Mouse (Mus musculus) kidney, adult 9 months (tissue): Measurements from ENCODE around the gene Gm10409.
"Not testable (repeated sequence)": the region's sequence is repeated elsewhere in the genome, so short reads cannot be mapped to it uniquely, and the experiment has no call there.

Experiments used
- DNase-seq: peaks from one replicate; pipeline ENCODE4 v3.0.0; 2022

Gene Gm10409

DNA sequence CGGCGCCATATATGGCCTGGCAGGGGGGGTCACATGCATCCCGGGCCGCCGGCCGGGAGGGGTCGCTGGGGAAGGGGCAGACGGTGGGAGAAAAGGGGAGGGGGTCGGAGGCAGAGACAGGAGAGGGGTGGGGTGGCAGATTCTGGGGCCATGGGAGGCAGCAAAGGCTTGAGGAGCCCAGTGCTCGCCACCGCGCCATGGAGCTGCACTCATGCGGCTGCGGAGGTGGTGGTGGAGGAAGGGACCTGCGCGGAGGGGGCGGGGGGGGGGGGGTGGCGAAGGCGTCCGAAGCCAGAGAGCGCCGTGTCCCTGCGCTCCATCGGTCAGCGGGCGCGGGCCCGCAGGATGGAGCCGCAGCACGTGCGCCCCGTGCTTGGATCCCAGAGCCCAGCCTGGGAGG is at the start of gene Gm10409:
Gene Gm10409 (plus strand): TSS at position 301 of the 400 bp plus-strand sequence.
- not testable (repeated sequence) for DNase-seq

DNA sequence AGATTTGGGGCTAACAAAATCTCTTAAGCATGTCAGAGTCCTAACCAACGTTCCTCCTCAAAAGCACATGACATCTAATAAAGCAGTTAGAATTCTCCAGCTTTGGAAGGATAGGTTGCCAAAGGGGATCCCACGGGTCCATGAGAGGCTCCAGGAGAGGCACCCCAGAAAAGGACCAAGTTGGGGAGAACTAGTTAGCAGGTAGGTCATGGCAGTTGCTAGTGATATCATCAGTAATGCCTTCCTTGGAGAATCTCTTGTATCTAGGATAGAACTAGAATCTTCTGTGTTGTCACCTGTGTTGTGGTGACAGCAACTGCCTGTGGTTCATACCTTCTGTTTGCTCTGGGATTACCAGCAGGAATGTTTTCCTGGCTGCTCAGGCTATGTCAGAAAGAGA is 17.6 kb upstream of the Gm10409 start, which contains the start of gene Gm10413:
Gene Gm10413 (plus strand): TSS at position 301 of the 400 bp plus-strand sequence.
- DNase-seq = not testable (repeated sequence)

DNA sequence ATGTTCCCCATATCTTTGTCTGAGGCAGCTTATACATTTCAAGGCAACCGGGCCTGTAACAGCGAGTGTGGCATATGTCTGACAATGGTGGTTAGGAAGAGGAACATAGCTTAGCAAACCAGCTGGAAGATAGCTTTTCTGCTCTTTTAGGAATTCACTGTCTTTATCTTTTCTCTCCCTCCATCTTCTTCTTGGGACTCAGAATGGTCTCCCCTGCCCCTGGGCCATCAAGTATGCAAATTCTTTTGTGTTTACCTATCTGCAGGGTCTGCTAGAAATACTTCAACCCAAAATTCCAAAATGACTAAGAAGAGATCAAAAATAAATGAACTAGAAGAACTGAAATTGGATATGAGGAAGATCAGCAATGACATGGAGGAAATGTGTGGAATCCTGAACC is 15.4 kb downstream of the Gm10409 start, which contains the start of gene Gm3005:
Gene Gm3005 (plus strand): TSS at position 301 of the 400 bp plus-strand sequence.
- DNase-seq = not testable (repeated sequence)

DNA sequence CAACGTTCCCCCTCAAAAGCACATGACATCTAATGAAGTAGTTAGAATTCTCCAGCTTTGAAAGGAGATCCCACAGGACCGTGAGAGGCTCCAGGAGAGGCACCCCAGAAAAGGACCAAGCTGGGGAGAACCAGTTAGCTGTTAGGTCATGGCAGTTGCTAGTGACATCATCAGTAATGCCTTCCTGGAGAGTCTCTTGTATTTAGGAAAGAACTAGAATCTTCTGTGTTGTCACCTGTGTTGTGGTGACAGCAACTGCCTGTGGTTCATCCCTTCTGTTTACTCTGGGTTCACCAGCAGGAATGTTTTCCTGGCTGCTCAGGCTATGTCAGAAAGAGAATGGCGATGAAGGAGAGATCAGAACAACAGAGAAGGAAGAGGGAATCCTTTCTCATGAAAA is 36.7 kb downstream of the Gm10409 start, which contains the start of gene Gm10408:
Gene Gm10408 (plus strand): TSS at position 301 of the 400 bp plus-strand sequence.
- DNase-seq = not testable (repeated sequence)
